Mouse (Mus musculus): ENCODE measurements at regions not wholly inside any gene's neighbourhood (a gene's known extent, or its start where the extent isn't known, plus 50 kb on each side); places are given as distances from the start of the nearest gene placed in this dataset.

DNA sequence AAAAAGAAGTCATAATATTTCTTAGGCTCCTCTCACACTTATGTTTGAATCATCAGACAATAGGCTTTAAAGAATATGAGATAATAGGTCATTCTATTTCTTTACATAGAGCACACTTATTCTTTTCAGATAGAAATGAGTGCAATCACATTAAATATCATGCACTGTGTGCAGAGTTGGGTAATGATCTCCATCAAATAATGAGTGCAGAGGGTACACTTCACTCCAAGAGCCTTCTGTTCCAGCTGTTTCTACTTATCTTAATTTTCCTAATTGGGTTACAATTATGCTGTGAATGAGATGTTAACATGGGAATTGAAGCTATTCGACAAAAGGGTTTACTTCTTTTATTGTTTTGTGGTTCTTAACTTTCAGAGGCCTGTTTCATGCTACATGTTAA is 707.5 kb upstream of the Mdga2 start:
- no peak for DNase-seq

DNA sequence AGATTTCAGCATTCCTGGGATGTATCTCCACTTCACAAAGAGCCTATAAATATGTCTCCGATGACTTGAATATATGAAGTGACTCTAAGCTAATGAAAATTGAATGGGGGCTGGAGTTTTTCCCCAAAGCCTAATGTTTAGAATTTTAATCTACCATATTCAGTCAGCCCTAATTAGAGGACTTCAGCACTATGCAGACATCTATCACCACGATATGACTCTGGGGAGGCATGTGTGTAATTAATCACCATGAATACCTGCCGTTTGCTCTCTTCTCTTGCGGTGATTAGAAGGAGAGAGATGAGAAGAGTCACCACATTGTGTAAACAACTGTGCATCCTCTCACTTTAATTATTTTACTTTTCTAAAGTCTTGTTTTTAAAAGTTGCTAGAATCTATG is 692.3 kb upstream of the Mdga2 start:
- DNase-seq, result no peak

DNA sequence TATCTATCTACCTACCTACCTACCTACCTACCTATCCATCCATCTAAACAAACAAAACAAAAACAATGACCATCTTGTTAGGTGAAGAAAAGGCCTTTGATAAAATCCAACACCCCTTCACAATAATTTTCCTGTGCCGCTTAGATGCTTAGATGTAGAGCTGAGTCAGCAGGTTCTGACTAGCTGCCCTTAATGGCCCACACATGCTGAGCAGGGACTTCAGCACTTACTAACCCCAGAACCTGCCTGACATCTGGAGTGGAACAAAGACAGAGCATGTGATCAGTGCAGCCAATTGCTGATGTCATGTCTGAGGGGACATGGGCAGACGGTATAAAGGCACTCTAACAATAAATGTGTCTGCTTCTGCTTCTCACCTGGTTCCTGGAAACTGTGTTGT is 664.9 kb upstream of the Mdga2 start:
- no peak for DNase-seq

DNA sequence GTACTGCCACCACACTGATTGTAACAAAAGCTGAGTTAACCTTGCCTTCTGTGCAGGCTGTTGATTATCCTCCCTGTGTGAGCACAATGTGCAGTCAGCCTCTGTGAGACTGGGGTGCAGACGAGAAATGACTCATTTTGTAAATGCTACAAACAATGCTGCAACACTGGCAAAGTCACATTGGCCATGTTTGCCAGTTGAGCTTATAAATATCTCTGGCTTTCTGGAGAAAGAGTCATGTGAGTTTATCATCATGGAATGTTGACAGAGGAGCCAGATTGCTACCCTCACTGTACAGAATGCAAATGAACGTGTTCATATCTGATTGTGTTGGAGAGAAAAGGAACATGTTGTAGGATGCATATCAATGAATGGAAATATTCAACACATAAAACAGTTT is 640.3 kb upstream of the Mdga2 start:
- DNase-seq, result peak; percentile 2

DNA sequence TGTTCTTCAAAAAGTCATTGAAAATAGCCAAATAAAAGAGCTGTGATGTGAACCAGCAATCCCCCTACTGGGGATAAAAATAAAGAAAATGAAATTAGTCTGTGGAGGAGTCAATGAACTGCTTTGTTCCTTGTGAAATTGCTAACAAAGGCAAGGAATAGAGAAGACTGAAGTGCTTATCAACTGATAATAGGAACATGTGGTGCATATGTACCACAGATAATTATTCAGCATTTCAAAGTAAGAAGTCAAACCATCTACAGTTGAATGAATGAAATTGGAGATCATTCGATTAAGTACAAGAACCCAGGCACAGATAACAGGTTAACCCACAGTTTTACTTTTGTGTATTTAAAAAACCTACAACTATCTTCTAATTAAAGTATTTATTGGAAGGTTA is 638.4 kb upstream of the Mdga2 start:
- DNase-seq, result no peak

DNA sequence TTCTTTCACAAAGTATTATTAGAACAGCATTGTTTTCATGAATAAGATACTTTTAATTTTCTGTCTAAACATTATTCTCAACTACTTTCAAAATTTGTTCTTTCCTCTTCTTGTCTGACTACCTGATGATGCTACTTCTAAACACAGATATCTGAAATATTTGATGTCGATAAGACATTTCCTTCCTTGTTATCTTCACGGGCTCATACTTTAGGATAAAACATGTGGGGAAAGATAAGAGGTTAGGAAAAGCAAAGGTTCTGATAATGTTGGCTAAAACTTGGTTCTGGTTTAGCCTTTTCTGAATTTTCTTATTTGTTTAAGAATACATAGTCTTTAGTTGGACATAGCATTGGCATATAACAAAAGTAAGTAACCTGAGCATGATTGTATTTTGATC is 630.3 kb upstream of the Mdga2 start:
- no peak for DNase-seq

DNA sequence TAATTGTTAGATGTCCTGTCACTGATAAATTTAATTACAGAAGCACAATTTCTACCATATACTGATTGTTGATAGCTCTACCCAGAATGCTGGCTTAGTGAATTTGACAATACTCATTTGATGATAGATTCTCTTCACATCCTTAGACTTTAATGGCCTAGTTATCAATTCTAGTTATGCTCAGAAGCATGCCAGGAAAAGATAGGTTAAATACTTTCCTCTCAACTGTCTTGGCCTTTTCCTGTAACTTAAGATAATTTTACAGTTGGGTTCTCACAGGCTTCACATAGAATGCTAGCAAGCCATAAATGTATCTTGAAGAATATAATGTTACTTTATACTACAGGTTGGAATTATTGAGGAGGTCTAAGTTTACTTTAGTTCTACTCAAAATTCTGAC is 625.2 kb upstream of the Mdga2 start:
- DNase-seq, result no peak

DNA sequence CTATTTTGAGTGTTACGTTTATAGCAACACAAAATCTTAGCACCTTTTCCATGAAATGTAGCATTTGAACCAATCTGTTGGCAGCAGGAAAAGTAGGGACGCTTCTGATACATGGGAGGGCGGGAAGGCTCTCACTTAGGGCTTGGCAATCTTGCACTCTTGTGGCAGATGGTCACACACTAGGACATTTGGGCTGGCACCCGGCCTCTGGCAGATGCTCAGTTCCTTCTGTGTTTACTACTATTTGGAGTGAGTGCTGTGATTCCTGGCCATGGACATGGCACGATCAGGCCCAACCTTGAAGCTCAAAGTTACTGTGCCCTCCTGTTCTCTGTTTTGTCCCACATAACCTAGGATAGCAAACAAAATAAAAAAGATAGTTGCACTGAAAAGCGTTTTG is 581.9 kb upstream of the Mdga2 start:
- DNase-seq, result no peak

DNA sequence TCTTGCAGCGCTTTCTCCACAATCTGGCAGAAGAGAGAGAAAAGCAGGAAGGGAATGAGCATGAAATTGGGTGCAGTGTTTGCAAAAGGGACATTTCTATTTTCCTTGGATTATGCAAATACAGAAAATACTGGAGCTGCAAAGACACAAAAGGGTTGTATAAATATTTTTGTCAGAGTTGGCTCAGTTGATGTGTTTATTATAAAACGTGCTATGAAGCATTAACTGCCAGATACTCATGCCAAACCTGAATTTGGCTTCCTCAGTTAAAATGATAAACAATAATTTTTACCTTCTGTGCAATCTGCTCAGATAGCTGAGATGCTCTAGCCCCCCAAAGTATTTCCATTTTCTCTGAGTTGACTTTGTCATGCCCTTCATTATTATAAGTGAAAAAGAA is 577.4 kb upstream of the Mdga2 start:
- DNase-seq, result no peak

All from right cerebral cortex, adult 18-20 months (tissue).